Mouse (Mus musculus) CD8-positive naive resting alpha-beta T cell, adult 2 months (primary cell): ENCODE measurements around the gene C130032M10Rik.
"Not testable (repeated sequence)": the region's sequence is repeated elsewhere in the genome, so short reads cannot be mapped to it uniquely, and the experiment has no call there.

Experiments used
- DNase-seq, 2 experiments: peaks; one replicate each; pipeline ENCODE4 v3.0.0; 2022; ENCODE audit warnings: low read depth in 2 of 2, low spot score in 2 of 2

Gene C130032M10Rik

GRCm38 (mm10) chr9:114517924-114518497, 2.5 kb downstream of the C130032M10Rik start:
- DNase-seq = no peak

GRCm38 (mm10) chr9:114518812-114519477, 3.4 kb downstream of the C130032M10Rik start:
- DNase-seq = no peak

DNA sequence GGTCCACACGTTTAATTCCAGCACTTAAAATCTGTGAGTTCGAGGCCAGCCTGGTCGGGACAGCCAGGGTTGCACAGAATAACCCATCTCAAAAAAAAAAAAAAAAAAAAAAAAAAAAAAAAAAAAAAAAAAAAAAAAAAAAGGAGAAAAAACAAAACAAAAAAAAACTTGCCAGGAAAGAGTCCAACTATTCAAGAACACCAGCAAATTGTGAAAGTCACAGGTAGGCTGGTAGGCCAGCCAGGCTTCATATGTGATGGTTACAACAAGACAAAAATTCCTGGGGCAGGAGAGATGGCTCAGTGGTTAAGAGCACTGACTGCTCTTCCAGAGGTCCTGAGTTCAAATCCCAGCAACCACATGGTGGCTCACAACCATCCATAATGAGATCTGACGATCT, 5.0 kb downstream of the C130032M10Rik start:
- DNase-seq = not testable (repeated sequence)

GRCm38 (mm10) chr9:114522041-114522440, 6.5 kb downstream of the C130032M10Rik start:
- DNase-seq = no peak

DNA sequence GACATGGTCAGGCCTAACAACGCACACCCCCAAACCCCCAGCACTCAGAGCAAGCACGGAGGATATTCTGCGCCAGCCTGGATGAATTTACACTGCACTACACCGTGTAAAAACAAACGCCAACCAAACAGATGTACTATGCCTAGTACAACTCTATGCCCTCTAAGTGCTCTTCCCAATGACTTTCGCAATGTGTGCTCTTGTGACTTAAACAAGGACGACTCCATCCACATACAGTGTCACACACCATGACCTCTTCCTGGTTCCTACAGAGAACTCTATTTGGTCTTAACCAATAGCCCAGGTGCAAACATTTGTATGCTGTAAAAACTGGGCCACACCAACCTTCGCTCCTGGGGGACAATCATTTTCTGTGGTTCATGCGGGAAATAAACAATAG, 7.0 kb downstream of the C130032M10Rik start:
- no peak for DNase-seq

DNA sequence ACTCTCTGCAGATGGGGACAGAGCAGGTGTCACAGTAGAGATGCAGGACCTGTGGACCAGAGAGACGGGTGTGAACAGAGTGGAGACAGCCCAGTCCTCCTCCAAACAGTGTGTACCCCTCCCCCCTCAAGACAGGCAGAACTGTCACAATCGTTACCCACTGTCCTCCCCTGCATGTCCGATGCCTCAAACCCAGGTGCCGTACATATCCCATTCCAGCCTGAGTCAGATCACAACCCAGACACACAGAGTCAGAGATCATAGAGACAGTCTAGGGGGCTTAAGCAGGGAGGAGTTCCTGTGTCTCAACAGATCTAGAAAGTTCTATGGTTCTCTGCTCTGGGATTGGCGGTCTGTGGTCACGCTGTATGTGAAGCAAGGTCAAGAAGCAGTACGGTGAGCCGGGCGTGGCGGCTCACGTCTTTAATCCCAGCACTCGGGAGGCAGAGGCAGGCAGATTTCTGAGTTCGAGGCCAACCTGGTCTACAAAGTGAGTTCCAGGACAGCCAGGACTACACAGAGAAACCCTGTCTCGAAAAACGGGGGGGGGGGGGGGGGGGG, 9.7 kb downstream of the C130032M10Rik start:
- no peak for DNase-seq

DNA sequence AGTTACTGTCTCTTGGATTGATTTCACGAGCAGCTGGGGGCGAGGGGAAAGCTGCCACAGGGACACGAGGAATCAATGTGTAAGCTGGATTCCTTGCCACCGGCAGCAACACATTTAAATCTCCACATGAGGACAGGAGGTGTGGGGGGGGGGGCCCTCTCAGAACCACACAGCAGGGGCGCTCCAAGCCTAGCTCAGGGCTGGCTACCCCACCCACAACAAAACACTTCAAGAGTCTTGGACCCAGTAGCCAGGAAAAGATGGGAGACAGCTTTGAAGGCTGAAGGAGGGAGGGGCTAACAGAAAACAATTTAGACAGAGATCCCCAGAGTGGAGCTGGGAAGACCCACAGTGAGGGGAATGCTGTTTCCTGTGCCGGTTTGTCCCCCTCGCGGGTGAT, 10.4 kb downstream of the C130032M10Rik start:
- no peak for DNase-seq

- no peak for DNase-seq
These were observed 11.1 kb downstream of the C130032M10Rik start for GRCm38 (mm10) chr9:114526581-114526980.

DNA sequence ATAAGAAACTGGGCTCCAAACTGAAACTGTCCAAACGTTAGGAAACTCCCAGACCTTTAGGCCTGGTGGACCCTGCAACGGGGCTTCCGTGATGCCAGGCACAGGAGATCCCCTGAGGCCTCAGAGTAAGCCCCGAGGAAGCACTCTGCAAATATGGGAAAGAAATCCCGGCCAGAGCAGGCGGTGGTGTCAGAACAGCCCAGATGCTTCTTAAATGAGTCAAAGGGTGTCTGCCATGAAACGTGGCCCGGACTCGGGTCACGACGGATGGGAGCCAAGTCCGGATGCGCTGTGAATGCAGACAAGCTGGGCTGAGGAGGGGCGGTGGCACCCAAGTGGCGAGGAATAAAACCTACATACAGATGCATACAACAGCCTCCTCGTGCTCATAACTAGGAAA, 11.6 kb downstream of the C130032M10Rik start:
- DNase-seq = peak; percentile 12 to 20

DNA sequence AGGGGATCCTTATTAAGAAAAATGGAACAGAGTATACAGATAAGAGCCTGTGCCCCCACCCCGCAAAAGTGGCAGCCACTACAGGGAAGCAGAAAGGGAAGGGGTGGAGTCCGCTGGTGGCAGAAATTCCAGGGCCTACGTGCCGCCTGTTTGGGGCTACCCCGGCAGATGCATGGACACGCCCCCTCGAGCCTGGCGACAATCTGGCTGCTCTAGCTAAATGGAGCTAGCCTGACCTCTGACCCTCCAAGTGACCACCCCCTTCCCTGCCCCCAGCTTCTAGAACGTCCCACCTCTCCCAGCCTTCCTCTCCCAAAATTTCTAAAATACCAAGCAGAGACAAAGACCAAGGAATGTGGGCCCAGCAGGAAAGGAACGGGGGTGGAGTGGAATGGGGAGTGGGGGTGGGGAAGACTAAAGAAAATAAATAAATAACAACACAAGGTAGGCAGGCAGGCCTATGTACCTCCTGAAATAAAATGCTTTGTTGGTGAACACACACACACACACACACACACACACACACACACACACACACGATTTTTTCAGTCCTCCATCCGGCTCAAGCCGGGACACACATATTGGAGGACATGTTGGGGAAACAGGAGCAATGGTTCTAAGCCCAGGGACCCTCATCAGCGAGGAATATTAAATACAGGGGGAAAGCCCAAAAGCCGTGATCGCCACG, 12.6 kb downstream of the C130032M10Rik start:
- DNase-seq = no peak

- no peak for DNase-seq
These were observed 13.2 kb downstream of the C130032M10Rik start for GRCm38 (mm10) chr9:114528680-114529048.

- DNase-seq = no peak
These were observed 15.8 kb downstream of the C130032M10Rik start for GRCm38 (mm10) chr9:114531276-114531675.

DNA sequence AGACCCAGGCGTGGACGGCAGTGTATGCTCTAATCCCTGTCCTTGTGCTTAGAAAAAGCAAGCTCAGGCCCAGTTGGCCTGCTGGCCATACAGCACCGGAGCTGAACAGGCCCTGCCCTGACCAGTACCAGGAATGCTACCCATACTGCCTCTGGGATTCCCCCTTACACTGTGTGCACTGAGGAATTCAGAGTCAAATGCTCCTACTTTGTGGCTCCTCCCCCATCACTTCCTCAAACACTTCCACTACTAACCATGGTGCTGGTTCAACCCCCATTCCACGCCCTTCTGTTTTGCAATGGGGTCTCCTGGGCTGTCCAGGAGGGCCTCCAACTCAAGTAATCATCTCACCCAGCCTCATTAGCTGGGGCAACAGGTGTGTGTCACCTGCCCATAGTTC, 18.4 kb downstream of the C130032M10Rik start:
- DNase-seq = no peak

DNA sequence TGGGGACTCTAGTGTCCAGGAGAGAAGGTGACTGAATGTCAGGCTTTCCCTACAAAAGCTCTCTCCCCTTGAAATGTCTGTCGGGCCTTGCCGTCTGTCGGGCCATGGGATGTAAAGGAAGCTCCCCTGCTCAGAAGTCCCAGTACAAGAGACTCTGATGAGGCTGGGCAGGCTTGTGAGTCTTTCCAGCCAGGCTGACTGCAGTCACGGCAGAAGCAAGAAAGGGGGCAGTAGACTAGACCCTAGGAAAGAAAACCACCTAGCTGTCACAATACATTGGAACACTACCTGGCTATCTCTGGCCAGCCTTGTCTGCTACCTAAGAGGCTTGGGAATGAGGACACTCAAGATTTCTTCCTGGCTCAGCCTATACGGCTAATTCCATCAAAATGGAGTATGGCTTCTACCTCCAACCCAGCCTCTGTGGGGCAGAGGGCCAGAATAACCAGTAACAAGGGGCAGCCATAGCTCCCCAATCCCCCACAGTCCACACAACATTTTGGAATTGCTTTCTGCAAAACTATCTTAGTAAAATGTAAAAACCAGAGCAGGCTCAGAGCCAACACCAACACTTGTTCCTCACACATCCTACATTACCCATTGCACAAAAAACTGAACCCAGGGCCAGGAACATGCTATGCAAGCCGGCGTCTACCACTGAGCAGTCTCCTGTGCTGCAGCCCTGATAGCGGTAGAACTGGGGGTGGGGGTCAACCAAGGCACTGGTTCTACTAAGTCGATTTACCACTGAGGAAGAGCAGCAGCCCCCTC, 19.4 kb downstream of the C130032M10Rik start:
- no peak for DNase-seq

DNA sequence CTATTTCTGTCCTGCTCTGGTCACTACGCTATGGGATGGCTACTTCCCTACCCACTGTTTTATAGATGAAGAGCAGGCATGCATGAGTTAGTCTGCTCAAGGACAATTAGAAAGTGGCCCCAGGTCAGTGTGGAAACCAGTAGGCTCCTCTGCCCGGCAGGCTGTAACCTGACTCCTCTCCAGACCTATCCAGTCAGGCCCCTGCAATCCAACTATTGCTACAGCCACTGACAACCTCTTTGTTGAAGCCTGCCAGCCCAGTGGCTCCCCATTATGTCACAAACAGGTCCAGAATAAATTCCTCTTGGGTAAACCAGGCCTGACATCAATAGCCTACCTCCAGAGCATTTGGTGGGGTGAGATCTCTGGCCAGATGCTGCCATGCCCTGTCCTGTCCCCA, 21.1 kb downstream of the C130032M10Rik start:
- DNase-seq = no peak

GRCm38 (mm10) chr9:114538996-114539563, 23.6 kb downstream of the C130032M10Rik start:
- DNase-seq = no peak

GRCm38 (mm10) chr9:114541279-114541741, 25.8 kb downstream of the C130032M10Rik start:
- no peak for DNase-seq

DNA sequence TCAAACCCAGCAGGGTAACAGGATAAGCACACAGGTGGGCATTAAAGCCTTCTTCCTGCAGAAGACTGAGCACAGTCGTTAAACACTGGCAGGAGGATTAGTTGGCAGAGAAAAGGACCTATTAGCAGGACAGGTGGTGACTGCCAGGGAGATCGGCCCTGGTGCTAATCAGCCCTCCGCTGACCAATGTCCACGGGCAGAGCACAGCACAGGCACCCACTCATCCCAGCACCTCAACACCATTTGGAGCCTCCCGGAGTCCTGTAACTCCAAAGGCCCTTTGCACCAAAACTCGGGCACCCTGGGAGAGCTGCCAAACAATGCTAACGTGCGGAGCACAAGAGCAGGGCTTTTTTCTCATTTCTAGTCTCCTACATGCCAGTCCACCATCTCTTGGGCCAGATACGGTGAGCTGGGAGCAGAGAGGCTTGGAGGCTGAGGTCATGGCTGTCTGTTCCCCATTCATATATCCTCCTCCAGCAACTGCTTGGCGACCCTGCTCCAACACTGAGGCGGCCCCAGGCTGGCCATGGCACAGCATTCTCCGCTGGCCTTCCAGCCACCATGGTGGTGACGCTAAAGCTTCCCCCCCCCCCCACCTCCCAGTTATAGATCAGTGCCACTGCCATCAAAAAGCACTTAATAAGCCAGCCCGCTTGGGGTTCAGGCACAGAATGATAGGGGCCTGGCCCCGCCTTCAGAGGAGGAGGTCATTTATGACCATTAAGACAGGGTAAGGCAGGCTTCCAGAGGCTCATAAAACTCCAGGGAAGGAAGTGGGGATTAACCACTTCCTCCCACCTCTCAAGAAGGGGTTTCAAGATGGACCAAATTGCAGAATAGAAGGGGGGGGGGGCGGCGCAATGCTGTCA, 28.6 kb downstream of the C130032M10Rik start:
- no peak for DNase-seq

GRCm38 (mm10) chr9:114544754-114545393, 29.4 kb downstream of the C130032M10Rik start:
- DNase-seq = no peak
